In the genomic region with DNA sequence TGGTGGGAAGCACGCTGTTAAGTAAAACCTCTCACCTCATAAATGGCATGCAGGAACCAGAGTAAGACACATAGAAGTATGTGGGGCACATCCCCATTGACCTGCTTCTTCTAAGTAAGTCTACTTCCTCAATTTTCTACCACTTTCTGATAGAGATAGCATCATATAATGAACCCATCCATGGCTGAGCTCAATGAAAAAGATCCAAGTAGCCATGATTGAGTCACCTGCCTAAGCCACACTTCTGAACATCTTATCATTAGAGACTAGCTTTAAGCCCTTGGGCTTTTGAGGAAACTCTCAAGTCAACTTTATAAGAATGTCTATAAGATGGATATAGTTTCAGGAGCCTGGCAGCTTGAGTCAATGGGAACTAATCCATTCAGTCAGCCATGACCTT, we compare ENCODE assay signal across 23 mouse cellular contexts. TPM values are rescaled to one million over a fixed set of nuclear protein-coding genes. Genes with fewer than 3 reads are reported as not detected.
DNase-seq lines count a peak whose midpoint lies in the region; ATAC-seq and TF ChIP-seq lines count a peak whose summit lies in the region.
"Had no signal": no experiment of that assay in that cellular context is flagged by ENCODE, and none has a peak within 500 bp of the region (broad histone marks: within the 10 kb centered on the region; RNA-seq: fewer than 3 reads in every experiment).

No protein-coding gene starts in this region.

- H3K79me2 ChIP-seq in MEL (ENCODE audit: control insufficient read depth, insufficient read depth, low read length, poor library complexity): no peaks in the 10 kb centered on the region

- peak overlapping the region; percentile 56; the same call in 1 of the 2 replicates for H3K27ac ChIP-seq in MEL (ENCODE audit: control insufficient read depth, low read depth, low read length)
- H3K27ac ChIP-seq in lung, postnatal 0 days (ENCODE audit: low read length): no peak overlapping the region
- H3K27ac ChIP-seq: embryonic facial prominence, embryonic 13.5 days; embryonic facial prominence, embryonic 15.5 days; forebrain, embryonic 10.5 days; forebrain, embryonic 12.5 days had no signal

- no peaks in the 10 kb centered on the region for H3K27me3 ChIP-seq in MEL (ENCODE audit: control insufficient read depth in 1 of 2, insufficient read depth in 2 of 2, low read length in 2 of 2)
- H3K27me3 ChIP-seq in lung, postnatal 0 days (replicated peaks; ENCODE audit: insufficient read depth, low read length): no peaks in the 10 kb centered on the region
- H3K27me3 ChIP-seq: embryonic facial prominence, embryonic 13.5 days; embryonic facial prominence, embryonic 15.5 days; forebrain, embryonic 12.5 days had no signal

- ATAC-seq in megakaryocyte progenitor cell, adult 5-6 weeks (replicated peaks; ENCODE audit: poor library complexity): 0 out of 2 replicates have a peak, but pooled peaks have one; percentile 21
- ATAC-seq in lung, postnatal 0 days: no peak
- ATAC-seq: activated CD4-positive, CD25-positive, alpha-beta regulatory T cell, adult 4 months; forebrain, embryonic 14.5 days; forebrain, embryonic 16.5 days had no signal

- no peak overlapping the region for H3K4me3 ChIP-seq in MEL (ENCODE audit: control insufficient read depth in 1 of 2, insufficient read depth in 1 of 2, low read depth in 2 of 2, low read length in 2 of 2)
- no peak overlapping the region for H3K4me3 ChIP-seq in lung, postnatal 0 days (ENCODE audit: low read depth, low read length)
- H3K4me3 ChIP-seq: embryonic facial prominence, embryonic 13.5 days; embryonic facial prominence, embryonic 15.5 days; erythroblast, embryonic 14.5 days; forebrain, embryonic 10.5 days; forebrain, embryonic 12.5 days had no signal

- no peak for TF ChIP-seq RAD21 in MEL (IDR thresholded peaks at IDR 0.05; ENCODE audit: low read depth, low read length)

- DNase-seq in A20 (ENCODE audit: low read depth, low spot score) (peak; percentile 8), MEL (ENCODE audit: low read depth, low spot score) (peak; percentile 75)
- DNase-seq in testis, postnatal 14 days (ENCODE audit: low spot score): no peak
- DNase-seq in lung, postnatal 0 days (ENCODE audit: low spot score): no peak
- no peak for DNase-seq in spleen, adult 12 weeks (ENCODE audit: low spot score)
- DNase-seq: adrenal gland, adult 8-10 months; adrenal gland, postnatal 14 days; adrenal gland, postnatal 36 days; cerebellum, adult 11-12 months; cerebellum, adult 2 months; cerebellum, adult 9-10 months; cerebellum, postnatal 10 days; cerebellum, postnatal 25 days; embryo, embryonic 11 days had no signal

- no peak for TF ChIP-seq EP300 in MEL (IDR thresholded peaks at IDR 0.05; ENCODE audit: low read depth in 1 of 2, low read length in 2 of 2)
- no peak for TF ChIP-seq EP300 in lung, postnatal 0 days (IDR thresholded peaks at IDR 0.05)

- H3K9ac ChIP-seq in MEL (ENCODE audit: control insufficient read depth, low read depth, low read length, poor library complexity, severe bottlenecking): no peak overlapping the region
- H3K9ac ChIP-seq in lung, postnatal 0 days (replicated peaks; ENCODE audit: low read depth): no peak overlapping the region
- H3K9ac ChIP-seq: embryonic facial prominence, embryonic 13.5 days; embryonic facial prominence, embryonic 15.5 days; forebrain, embryonic 12.5 days had no signal

- peaks cover 0 to 24% of the 10 kb centered on the region in 2 experiments; a peak in 2 of 4 replicates for H3K36me3 ChIP-seq in MEL (ENCODE audit: control insufficient read depth in 1 of 2, insufficient read depth in 2 of 2, low read length in 2 of 2)
- H3K36me3 ChIP-seq in lung, postnatal 0 days (ENCODE audit: insufficient read depth, low read length): no peaks in the 10 kb centered on the region
- H3K36me3 ChIP-seq: embryonic facial prominence, embryonic 13.5 days; embryonic facial prominence, embryonic 15.5 days; forebrain, embryonic 10.5 days; forebrain, embryonic 12.5 days had no signal

- H3K4me1 ChIP-seq in MEL (ENCODE audit: control insufficient read depth in 1 of 2, insufficient read depth in 2 of 2, low read length in 2 of 2): peaks cover 13 to 24% of the 10 kb centered on the region in 2 experiments
- H3K4me1 ChIP-seq in lung, postnatal 0 days (ENCODE audit: insufficient read depth, low read depth, low read length): no peaks in the 10 kb centered on the region
- H3K4me1 ChIP-seq: embryonic facial prominence, embryonic 13.5 days; embryonic facial prominence, embryonic 15.5 days; forebrain, embryonic 12.5 days had no signal

- H3K4me2 ChIP-seq in lung, postnatal 0 days (replicated peaks; ENCODE audit: low read depth, low read length): no peak overlapping the region
- H3K4me2 ChIP-seq: embryonic facial prominence, embryonic 13.5 days; embryonic facial prominence, embryonic 15.5 days; forebrain, embryonic 12.5 days had no signal

- no peak for TF ChIP-seq POLR2A in MEL (IDR thresholded peaks at IDR 0.05; ENCODE audit: control insufficient read depth in 1 of 2, insufficient read depth in 1 of 2, low read depth in 1 of 2, low read length in 2 of 2, poor library complexity in 1 of 2)

- no peaks in the 10 kb centered on the region for H3K9me3 ChIP-seq in MEL (replicated peaks; ENCODE audit: insufficient read depth, low read length)
- H3K9me3 ChIP-seq in lung, postnatal 0 days (ENCODE audit: low read length): no peaks in the 10 kb centered on the region
- H3K9me3 ChIP-seq: embryonic facial prominence, embryonic 13.5 days; embryonic facial prominence, embryonic 15.5 days; forebrain, embryonic 10.5 days; forebrain, embryonic 12.5 days had no signal

- no peak for TF ChIP-seq CTCF in MEL (IDR thresholded peaks at IDR 0.05 in 2 of 3, conservative IDR thresholded peaks at IDR 0.05 in 1 of 3; ENCODE audit: control insufficient read depth in 1 of 3, insufficient read depth in 1 of 3, low read depth in 2 of 3, low read length in 3 of 3, poor library complexity in 1 of 3, severe bottlenecking in 1 of 3)
- no peak for TF ChIP-seq CTCF in lung, postnatal 0 days (IDR thresholded peaks at IDR 0.05)

- 93% methylated on average over 1 of the region's 1 CpGs for WGBS in lung, postnatal 0 days

TF ChIP-seq in MEL, 35 proteins besides CTCF, POLR2A, EP300 and RAD21:
- TF ChIP-seq ETS1 (IDR thresholded peaks at IDR 0.05; ENCODE audit: low read depth, low read length) (0 out of 2 replicates have a peak, but pooled peaks have one; percentile 31), NRF1 (IDR thresholded peaks at IDR 0.05; ENCODE audit: insufficient read depth, low read depth, low read length, poor library complexity, severe bottlenecking) (no peak), RCOR1 (IDR thresholded peaks at IDR 0.05; ENCODE audit: low read depth, low read length) (0 out of 2 replicates have a peak, but pooled peaks have one; percentile 7), GABPA (IDR thresholded peaks at IDR 0.05; ENCODE audit: low read depth, low read length) (no peak), ELF1 (IDR thresholded peaks at IDR 0.05; ENCODE audit: low read depth, low read length) (no peak), CHD1 (IDR thresholded peaks at IDR 0.05; ENCODE audit: low read depth, low read length) (no peak), BHLHE40 (IDR thresholded peaks at IDR 0.05; ENCODE audit: borderline replicate concordance, low read depth, low read length) (peak; percentile 59; the same call in 1 of the 2 replicates), GATA1 (IDR thresholded peaks at IDR 0.05; ENCODE audit: low read depth, low read length) (no peak), E2F4 (IDR thresholded peaks at IDR 0.05; ENCODE audit: borderline replicate concordance, low read depth, low read length) (no peak)

RNA-seq across cellular contexts. Expression of a gene that starts 14.3 kb away (rescaled TPM):
- not detected in 2 replicates for total RNA-seq in MEL (2012; rRNA removed)
- polyA plus RNA-seq in MEL (2012; ENCODE audit: insufficient read depth in 1 of 2, insufficient read length in 2 of 2, low read depth in 1 of 2, low replicate concordance in 2 of 2, missing spikeins in 1 of 2): not detected
- 0.29 and 0.52 TPM in 2 replicates for total RNA-seq in megakaryocyte progenitor cell, adult 5-6 weeks (2015)
- 0.14 and 0.29 TPM in 2 replicates for total RNA-seq in megakaryocyte progenitor cell, adult 5-6 weeks (2017)
- polyA plus RNA-seq in lung, postnatal 0 days (2015; fragmentation: Nextera tagmentation; extraction: Ambion mirVana): 108 and 113 TPM in 2 replicates
- polyA plus RNA-seq: erythroblast, embryonic 14.5 days had no signal

Comparison
In these comparisons a context has a peak if more than half of its experiments do, and no peak if none do; other contexts are left out.
1. DNase-seq: peak in A20 (single experiment) and MEL (single experiment); none in testis, postnatal 14 days (single experiment), lung, postnatal 0 days (single experiment) and spleen, adult 12 weeks (single experiment).